Mouse (Mus musculus): ENCODE measurements around the gene Pet100.
"Not testable (repeated sequence)": the region's sequence is repeated elsewhere in the genome, so short reads cannot be mapped to it uniquely, and the experiment has no call there.

The Pet100 gene

DNA sequence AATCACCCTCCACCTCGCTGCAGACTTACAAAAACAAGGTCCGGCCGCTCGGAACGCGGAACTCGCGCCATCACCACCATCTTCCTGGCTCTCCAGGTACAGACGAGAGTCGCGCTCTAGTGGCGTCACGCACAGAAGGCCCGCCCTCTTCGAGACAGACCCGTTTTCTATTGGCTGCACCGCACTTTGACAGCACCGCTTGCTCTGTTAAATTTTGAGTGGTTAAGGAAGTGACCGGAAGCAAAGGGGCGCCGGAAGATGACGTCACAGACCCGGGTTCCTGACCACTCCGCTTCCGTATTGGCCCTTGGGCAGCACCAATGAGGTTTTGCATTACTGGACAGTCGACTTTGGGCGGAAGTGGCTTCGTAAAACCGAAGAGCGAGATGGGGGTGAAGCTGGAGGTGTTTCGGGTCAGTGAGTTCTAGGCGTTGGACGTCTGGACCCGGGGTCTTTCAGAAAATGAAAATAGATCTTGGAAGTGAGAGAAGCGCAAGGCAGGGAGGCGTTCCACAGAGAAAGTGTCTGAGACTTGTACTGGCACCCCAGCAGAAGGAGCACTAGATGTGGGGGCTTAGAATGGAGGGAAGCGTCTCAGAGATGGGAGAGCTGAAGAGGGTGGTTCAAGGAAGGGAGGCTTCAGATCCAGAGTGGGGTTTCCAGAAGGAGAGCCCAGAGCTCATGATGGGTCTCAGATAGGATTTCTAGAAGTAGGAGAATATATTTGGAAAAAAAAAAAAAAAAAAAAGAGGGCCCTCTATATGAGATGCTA lies at the start of gene Pet100, which contains the start of gene Xab2:
Gene Pet100 (plus strand): TSS at position 350 of the 772 bp plus-strand sequence.
Gene Xab2 (minus strand): TSS at position 118 of the 772 bp plus-strand sequence.
- DNase-seq (ENCODE audit: low spot score in 2 of 2), result peak; percentile 97 to 98

DNA sequence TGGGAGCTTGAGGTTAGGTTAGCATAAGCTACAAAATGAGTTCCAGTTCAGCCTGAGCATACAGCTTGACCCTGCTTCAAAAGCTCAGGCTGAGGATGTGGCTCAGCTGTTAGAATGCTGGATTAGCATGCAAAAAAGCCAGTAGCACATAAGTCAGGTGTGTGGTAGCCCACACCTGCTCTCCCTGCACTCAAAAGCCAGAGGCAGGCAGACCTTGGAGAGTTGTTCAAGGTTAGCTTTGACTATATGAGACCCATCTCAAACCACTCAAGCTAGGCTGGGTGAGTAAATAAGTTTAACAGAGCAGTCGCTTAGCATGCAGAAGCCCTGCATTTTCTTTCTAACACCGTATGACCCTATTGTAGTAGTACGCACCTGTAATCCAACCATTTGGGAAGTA lies 46.8 kb upstream of the Pet100 start:
- DNase-seq (ENCODE audit: low spot score in 2 of 2), result no peak

DNA sequence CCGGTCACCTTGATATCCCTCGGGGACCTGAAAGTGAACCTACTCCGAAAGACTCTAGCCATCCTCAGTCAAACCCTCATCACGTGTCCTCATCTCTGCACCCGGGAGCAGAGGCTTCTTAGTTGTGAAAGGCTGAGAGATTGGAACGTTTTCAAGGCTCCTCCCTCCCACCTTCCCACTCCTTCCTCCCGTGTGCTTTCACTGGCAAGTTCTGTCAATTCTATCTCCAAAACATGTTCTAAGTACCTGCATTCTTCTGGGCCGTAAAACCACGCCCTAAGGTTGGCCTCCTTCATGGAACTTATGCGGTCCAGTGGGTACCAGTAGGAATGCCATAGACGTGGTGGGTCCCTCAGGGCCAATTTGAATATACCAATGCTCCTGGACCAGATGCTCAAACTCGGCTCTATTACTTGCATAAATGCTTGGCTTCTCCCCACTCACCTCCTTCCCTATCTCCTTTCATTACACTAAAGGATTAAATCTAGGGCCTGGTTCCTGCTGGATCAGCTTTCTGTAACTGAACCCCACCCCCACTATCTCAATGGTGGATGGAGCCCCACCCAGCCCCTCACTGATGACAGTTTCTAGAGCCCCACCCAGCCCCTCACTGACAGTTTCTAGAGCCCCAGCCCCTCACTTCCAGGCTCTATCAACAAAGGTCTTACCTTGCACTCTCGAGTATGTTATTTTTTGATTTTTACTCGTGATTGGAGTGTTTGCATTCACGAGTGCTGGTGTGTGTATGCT lies 45.0 kb upstream of the Pet100 start:
- no peak for DNase-seq (ENCODE audit: low spot score in 2 of 2)

DNA sequence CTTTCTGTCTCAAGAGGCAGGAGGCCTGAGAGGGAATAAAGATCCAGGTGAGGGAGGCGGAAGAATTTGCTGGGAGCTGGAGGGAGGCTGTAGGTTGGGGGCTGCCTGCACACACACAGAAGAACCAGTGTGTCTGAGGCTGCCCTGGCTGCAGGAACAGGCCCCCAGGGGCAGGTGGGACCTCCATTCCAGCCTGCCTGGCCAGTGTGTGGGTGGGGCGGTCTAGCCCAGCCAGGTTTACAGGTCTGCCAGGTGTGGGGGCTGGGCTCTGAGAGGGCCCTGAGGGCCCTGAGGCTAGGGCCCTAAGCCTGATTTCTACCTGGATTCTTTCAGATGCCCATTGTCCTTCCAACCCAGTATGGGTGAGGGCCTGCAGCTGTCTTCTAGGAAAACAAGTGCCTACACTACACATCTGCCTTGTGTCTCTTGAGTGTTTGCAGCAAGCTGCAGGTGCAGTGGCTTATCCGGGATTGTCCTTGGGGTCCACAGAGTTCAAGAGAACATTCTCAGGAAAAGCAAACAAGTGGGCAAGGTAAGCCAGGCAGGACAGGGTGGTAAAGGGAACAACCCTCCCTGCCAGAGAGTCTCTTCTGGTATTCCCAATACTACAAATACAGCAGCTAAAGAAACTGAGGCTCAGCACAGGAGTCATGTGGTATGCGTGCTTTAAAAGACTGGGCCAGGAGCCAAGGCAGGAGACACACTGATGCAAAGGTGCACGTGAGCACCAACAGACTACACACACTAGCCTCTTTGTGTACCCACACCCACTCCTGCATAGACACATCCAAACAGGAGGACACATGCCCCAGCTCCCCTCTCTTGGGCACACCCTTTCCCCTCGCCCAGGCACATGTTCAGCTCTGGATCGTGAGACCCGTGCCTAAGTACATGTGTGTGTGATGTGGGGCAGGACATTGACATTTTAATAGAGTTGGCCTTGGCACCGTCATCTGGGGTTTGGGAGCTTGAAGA lies 41.7 kb upstream of the Pet100 start:
- no peak for DNase-seq (ENCODE audit: low spot score in 2 of 2)

DNA sequence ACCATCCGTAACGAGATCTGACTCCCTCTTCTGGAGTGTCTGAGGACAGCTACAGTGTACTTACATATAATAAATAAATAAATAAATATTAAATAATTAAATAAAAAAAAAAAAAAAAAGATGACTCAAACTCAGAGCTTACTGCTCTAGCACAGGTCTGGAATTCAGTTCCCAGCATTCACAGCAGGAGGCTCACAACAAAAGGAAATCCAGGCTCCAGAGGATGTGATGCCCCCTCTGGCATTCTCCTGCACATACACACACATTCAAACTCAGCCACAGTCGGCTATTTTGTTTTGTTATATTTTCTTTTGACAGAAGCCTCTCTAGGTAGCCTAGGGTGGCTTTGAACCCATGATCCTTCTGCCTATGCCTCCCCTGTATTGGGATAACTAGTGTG lies 39.4 kb upstream of the Pet100 start:
- DNase-seq (ENCODE audit: low spot score in 2 of 2), result not testable (repeated sequence)

DNA sequence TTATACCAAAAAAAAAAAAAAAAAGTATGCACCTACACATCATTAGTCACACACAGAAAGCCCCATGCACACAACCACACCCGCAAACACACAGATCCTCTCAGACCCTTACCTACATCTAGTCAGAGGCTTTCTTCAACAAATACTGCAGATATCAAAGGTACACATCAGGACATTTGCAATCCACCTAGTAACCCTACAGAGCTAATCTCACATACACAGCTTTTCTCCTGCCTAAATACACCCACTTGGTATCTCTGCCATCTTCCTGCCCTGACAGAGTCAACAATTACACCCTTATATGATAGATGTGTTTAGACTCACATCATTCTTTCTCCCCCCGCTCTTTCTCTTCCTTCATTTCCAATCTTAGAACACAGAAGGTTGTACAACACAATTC lies 34.9 kb upstream of the Pet100 start:
- no peak for DNase-seq (ENCODE audit: low spot score in 2 of 2)

DNA sequence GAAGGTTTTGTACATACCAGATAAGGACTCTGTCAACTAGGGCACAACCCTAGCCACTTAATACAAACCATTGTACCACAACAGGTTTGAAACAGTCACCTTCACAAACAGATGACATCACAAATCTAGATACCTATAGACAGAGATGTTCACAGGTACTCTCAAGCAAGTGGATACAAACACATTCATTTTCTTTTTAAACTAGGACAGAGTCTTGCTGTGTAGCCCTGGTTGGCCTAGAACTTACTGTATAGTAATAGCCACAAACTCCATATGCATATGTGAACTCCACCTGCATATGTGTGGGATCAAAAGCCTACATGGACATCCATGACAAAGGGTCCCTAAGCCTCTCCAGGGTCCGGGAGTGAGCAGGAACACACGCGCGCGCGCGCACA lies 34.4 kb upstream of the Pet100 start, which contains the start of gene Camsap3:
Gene Camsap3 (plus strand): TSS at position 301 of the 398 bp plus-strand sequence.
- no peak for DNase-seq (ENCODE audit: low spot score in 2 of 2)

DNA sequence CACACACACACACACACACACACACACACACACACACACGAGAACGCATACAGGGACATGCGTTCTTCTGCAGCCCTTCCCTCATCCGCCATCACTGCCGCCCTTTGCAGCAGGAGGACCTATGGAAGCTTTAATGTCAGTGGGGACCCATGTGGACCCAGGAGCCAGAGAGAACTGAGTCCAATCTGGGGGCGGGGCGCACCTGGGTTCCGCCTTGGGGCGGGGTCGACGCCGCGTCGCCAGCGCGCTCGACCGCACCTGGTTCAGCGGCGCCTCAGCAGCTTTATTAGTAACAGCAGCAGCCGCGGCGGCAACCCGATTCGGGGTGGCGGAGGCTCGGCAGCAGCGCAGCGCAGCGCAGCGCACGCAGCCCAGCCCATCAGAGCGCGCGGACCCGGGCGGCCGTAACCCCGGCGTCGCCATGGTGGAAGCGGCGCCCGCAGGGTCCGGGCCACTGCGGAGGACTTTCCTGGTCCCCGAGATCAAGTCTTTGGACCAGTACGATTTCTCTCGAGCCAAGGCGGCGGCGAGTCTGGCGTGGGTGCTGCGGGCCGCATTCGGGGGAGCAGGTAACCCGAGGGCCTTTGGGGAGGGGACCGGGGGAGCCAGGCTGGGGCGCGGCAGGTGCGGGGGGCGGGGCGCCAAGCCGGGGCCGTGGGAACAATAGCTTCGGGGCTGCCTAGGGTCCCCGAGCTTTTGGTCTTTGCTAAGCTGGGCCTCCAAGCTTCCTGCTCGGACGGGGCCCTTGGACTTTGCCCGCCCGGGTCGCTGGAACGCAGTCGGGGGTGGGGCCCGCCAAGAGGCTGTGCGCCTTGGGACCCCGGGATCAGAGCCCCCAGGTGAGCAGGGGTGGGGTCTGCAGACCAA lies 33.7 kb upstream of the Pet100 start:
- peak in 1 of 2 experiments; percentile 60 for DNase-seq (ENCODE audit: low spot score in 2 of 2)

DNA sequence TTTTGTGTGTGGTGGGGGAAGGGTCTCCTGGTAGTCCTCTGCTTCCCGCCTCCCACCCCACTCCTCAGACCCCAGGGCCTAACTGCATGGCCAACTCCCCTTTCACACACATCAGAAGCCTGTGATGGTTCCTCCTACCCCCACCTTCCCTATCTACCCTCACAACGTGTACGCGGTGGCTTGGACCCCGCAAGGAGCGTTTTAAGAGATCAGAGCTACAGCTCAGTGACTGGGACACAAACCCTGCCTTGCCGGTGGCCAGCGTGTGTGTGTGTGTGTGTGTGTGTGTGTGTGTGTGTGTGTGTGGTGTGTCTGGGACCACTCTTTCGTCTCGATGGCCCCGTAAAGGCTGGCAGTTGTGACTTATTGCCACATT lies 33.1 kb upstream of the Pet100 start:
- DNase-seq (ENCODE audit: low spot score in 2 of 2), result no peak

DNA sequence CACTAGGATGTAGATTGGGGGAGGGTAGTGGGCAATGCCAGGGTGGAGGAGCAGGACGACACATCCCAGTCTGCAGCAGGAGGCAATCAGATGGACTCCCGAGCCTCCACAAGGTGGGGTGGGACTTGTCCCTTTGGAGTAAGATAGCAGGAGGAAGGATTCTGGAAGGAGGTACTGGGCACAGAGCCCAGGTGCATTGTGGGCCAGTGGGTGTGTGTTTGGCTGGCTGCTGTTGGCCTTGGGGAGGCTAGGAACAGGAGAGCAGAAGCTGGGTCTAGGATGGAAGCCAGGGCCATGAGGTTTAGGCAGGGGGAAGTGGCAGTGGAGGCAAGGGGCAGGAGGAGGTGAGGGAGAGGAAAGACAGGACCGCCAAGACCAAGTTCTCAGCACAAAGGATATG lies 27.9 kb upstream of the Pet100 start:
- DNase-seq (ENCODE audit: low spot score in 2 of 2), result no peak

DNA sequence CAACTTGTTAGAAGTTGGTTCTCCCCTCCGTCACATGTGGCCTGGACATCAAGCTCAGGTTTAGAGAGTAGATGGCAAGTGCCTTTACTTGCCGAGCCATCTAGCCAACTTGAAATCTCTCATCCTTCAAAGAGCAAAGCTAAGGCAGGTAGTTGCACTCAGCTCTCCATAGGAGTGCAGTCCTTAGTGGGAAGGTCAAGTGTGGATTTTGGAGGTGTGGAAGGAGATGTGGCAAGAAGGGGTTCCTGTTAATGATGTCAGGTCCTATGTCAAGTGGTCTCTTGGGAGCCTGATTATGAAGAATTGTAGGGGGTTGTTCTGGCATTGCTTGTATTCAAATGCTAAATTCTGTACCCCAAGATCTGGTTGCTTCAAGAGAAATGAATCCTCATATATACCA lies 26.9 kb upstream of the Pet100 start:
- no peak for DNase-seq (ENCODE audit: low spot score in 2 of 2)

DNA sequence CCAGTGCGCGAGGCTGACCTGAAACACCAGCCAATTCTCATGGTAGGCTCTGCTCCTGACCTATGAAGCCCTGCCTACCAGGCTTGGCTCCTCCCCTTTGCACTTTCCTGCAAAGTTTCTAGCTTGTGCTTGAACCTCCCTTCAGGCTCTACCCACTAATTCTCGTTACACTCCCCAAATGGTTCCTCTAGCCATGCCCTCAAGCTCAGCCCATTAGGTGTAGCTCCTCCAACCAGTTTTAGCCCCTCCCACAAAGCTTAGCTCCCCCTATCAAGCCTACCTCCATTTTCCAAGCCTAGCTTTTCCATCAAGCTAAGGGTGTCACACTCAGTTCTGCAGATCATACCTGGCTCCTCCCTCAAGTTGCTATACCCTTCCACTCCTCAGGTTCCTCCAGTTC lies 23.3 kb upstream of the Pet100 start:
- no peak for DNase-seq (ENCODE audit: low spot score in 2 of 2)

DNA sequence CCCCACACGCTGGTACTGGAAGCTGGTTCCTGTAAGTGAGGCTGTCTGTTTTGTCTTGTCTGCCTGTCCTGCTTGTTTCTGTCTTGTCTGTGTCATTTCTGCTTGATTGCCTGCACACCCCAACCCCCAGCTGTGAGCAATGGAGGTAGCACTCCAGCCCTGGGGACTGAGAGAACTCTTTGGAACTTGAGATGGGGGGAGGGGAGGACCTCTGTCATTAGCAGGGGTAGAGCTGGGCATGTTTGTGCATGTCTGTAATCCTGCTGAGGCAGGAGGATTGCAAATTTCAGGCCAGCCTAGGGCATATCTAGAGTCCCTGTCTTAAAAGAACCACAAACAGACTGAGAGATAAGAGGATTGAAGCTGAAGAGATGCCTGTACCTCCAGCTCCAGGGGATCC lies 22.1 kb upstream of the Pet100 start:
- DNase-seq (ENCODE audit: low spot score in 2 of 2), result no peak

DNA sequence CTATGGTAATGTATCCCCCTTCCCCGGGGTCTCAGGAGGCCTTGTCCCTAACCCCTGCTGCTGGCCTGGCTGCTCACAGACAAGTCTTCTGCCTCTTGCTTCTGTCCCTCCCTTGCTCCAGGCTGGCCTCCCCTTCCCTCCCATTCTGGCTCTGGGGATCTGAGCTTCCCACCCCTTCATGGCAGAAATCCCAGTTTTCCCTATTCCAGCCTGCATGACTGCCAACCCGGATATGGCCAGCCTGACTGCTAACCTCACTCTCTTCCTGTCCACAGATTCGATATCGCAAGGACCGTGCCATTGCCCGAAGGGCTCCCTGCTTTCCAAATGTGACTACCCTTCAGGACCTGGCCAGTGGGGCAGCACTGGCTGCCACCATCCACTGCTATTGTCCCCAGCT lies 20.9 kb upstream of the Pet100 start:
- DNase-seq (ENCODE audit: low spot score in 2 of 2), result no peak

DNA sequence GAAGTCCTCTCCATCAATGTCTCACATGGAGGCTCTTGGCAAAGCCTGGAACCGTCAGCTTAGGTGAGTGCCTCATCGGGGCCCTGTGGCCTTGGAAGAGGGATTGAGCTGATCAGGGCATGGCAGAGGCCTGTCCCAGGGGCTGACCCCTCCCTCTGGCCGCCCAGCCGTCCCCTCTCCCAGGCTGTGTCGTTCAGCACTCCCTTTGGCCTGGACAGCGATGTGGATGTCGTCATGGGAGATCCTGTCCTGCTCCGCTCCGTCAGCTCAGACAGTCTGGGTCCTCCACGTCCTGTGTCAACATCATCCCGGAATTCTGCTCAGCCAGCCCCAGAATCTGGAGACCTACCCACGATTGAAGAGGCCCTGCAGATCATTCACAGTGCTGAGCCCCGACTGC lies 17.9 kb upstream of the Pet100 start:
- no peak for DNase-seq (ENCODE audit: low spot score in 2 of 2)

DNA sequence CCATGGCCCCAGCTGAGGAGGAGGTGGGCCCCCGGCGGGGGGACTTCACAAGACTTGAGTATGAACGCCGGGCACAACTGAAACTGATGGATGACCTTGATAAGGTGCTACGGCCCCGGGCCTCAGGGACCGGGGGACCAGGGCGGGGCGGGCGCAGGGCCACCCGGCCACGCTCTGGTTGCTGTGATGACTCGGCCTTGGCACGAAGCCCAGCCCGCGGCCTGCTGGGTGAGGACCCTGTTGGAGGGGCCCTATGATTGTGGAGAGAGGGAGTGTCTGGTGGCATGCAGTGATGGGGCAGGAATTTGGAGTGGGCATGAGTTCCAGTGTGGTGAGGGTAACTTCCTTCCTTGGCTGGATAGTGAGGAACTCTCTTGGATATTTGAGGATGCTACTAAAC lies 14.8 kb upstream of the Pet100 start:
- DNase-seq (ENCODE audit: low spot score in 2 of 2), result no peak

DNA sequence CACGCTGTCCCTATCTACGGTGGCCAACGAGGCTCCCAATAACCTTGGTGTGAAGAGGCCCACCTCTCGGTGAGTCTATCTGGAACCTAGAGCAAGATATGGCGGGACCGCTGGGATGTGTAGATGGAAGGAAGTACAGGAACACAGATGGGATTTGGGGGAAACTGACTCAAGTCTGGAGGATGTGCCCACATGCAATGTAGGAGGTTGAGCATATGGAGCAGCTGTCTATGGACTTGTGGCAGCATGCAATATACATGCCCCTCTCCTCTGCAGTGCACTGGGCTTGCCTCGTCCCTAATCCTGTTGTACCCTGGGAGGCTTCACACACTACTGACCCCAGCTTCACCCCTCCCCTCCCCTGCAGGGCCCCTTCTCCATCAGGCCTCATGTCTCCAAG lies 13.5 kb upstream of the Pet100 start:
- no peak for DNase-seq (ENCODE audit: low spot score in 2 of 2)

DNA sequence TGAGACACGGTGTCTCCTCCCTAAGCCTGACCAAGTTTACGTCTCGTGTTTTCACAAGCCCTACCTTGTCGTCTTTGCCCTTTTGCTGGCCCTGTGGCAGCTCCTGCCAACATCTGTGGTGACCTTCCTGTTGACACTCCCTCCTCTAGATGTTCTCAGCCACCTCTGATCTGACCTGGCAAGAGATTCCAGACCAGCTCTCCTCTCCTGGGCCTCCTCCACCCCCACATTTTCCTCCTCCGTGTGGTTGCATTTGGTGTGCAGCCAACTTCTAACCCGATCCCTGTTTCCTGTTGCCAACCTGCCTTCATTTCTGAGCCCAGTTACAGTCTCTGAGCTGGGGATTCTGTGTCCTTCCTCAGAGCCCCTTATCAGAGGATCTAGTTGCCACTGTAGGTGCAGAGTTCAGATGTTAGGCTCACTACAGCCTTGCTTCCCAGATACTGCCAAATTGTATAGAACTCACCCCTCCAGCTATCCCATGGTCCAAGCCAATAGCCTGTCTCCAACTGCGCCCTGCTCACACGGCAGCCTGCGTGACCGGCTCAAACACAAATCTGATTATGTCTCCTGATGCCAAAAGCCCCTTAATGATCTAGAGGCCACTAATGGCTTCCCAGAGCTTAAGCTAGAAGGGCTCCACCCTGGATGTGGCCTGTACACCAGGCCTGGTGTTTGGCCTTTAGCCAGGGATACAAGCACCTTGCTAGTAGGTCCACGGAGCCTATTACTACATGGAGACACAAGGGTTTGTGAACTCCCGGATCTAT lies 12.1 kb upstream of the Pet100 start:
- no peak for DNase-seq (ENCODE audit: low spot score in 2 of 2)

DNA sequence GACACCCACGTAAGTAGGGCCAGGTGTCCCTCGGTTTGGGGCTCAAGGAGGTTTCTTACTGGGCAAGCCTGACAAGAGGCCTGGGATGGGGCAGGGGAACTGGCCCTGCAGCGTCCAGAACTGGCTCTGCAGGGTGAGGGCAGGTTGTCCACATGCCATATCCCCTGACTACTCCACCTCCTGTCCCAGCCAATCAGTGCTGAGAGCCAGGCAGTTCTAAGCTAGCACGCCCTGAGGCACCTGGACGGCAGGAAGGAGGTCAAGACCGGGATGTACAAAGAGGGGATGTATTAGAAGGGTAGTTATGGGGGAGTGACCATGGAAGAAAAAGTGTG lies 11.6 kb upstream of the Pet100 start:
- no peak for DNase-seq (ENCODE audit: low spot score in 2 of 2)

DNA sequence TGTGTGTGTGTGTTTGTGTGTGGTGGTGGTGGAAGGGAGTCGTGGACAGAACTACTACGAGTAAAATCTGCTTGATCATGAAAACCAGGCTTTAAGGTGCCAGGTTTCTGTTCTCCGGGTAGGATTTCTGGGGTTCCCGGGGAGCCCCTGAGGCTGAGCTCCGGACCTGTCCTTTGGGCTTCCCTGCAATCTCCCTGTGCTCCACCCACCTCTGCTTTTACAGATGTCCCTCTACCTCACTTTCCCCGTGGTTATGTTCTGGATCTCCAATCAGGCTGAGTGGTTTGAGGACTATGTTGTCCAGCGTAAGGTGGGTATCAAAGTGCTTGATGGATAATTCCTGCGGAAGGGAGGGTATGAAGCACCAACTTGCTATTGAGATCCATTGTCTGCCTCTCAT lies 771 bp downstream of the Pet100 start:
- DNase-seq (ENCODE audit: low spot score in 2 of 2), result no peak
